Mouse (Mus musculus): ENCODE data around the gene Palb2.

DNA sequence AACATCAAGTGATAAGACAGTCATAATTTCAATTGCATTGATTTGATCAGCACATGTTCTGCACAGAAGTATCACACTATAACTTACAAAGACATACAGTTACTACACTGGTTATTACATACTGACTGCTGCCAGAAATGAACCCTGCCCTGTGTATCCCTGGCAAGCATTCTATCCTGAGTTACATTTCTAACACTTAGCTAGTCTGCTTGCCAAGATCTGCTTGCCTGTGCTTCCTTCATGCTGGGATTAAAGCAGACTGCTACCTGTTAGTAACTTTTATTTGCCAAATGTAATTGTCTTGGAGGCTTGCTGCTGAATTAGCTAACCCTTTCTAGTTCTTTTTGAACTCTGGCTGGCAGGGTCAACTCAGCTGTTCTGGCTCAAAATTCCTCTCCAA lies 8.2 kb upstream of the Palb2 start:
- TF ChIP-seq CTCF (IDR thresholded peaks at IDR 0.05; ENCODE audit: control insufficient read depth, insufficient read depth, insufficient replicate concordance, low read depth, low read length) (no peak), POLR2A (IDR thresholded peaks at IDR 0.05; ENCODE audit: control insufficient read depth, low read depth, low read length) (no peak)

Measured in testis, adult 2 months (tissue).